Mouse (Mus musculus) cerebellum, adult 18-20 months (tissue): ENCODE results near the gene Prelp.
"Not testable (repeated sequence)": the region's sequence is repeated elsewhere in the genome, so short reads cannot be mapped to it uniquely, and the experiment has no call there.

ENCODE experiments used
- DNase-seq, 2 experiments: peaks; one replicate each; pipeline ENCODE4 v3.0.0; 2021

The Prelp gene

GRCm38 (mm10) chr1:133921304-133921751, at the start of gene Prelp:
TSS of gene Prelp (minus strand) at chr1:133921414.
- DNase-seq: no peak

GRCm38 (mm10) chr1:133969427-133969826, 48.2 kb upstream of the Prelp start:
- no peak for DNase-seq

GRCm38 (mm10) chr1:133968788-133969325, 47.6 kb upstream of the Prelp start:
- DNase-seq: no peak

GRCm38 (mm10) chr1:133967481-133968017, 46.3 kb upstream of the Prelp start:
- DNase-seq: no peak

- DNase-seq: no peak
Observed at GRCm38 (mm10) chr1:133966044-133966443, 44.8 kb upstream of the Prelp start.

- DNase-seq: no peak
Observed at GRCm38 (mm10) chr1:133965298-133965697, 44.1 kb upstream of the Prelp start.

- DNase-seq: no peak
Observed at GRCm38 (mm10) chr1:133964742-133965141, 43.5 kb upstream of the Prelp start.

- not testable (repeated sequence) for DNase-seq
Observed at GRCm38 (mm10) chr1:133963578-133963977, 42.4 kb upstream of the Prelp start.

GRCm38 (mm10) chr1:133963128-133963527, 41.9 kb upstream of the Prelp start:
- DNase-seq: not testable (repeated sequence)

- peak; percentile 83 to 84 for DNase-seq
Observed at GRCm38 (mm10) chr1:133961281-133962134, 40.3 kb upstream of the Prelp start.

- DNase-seq: no peak
Observed at GRCm38 (mm10) chr1:133959521-133959920, 38.3 kb upstream of the Prelp start.

GRCm38 (mm10) chr1:133954009-133954408, 32.8 kb upstream of the Prelp start:
- no peak for DNase-seq

GRCm38 (mm10) chr1:133953261-133953742, 32.1 kb upstream of the Prelp start:
- DNase-seq: peak; percentile 74 to 83

- no peak for DNase-seq
Observed at GRCm38 (mm10) chr1:133951598-133951997, 30.4 kb upstream of the Prelp start.

- no peak for DNase-seq
Observed at GRCm38 (mm10) chr1:133950061-133950782, 29.0 kb upstream of the Prelp start.

- DNase-seq: no peak
Observed at GRCm38 (mm10) chr1:133945106-133945505, 23.9 kb upstream of the Prelp start.

GRCm38 (mm10) chr1:133941904-133942303, 20.7 kb upstream of the Prelp start:
- no peak for DNase-seq

- DNase-seq: no peak
Observed at GRCm38 (mm10) chr1:133941158-133941860, 20.1 kb upstream of the Prelp start.

- DNase-seq: no peak
Observed at GRCm38 (mm10) chr1:133940481-133941092, 19.4 kb upstream of the Prelp start.

GRCm38 (mm10) chr1:133939708-133940107, 18.5 kb upstream of the Prelp start:
- no peak for DNase-seq

GRCm38 (mm10) chr1:133936169-133936568, 15.0 kb upstream of the Prelp start:
- no peak for DNase-seq

GRCm38 (mm10) chr1:133934354-133934963, 13.2 kb upstream of the Prelp start:
- peak; percentile 43 to 48 for DNase-seq
